Mouse (Mus musculus) spleen, embryonic (tissue): ENCODE results near the gene Rabgef1.

Source experiments
- CTCF ChIA-PET: fragments of 350-600 bp; sonication (Branson Sonifier 250); formaldehyde crosslinking; loops from one replicate; lab custom pipeline; 2022; lab: Charles Lee

Gene Rabgef1

DNA sequence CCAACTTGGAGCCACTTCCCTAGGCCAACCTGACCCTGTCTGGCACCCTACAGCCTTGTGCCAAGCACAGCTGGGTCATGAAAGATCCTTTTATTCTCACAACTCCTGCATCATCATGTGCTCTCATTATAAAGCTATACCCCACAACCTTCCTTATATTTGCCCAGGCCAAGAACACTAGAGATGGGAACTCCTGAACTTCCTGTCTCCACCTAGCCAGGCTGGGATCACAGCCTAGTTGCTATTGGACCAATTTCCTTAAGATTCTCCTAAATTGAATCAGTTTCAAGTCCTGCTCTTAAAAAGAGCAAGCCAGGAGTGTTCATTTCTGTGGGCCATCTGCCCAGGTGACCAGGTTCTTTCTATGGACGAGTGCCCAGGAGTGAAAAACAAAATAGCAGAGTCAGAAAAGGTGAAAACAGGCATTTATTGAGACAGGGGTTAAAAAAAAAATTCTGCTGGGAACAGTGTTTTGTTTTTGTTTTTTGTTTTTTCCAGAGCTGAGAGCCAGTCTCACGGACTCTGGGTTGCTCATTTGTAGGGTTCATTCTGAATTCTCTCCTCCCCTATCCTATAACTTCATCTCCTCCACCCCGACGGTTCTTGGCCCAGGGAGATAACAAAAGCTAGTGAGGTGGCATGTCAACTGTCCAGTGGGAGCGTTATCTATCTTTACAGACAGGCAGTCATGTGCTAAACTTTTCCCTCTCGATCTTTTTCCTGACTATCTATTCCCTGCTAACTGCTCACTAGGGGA is 754 bp upstream of the Rabgef1 start:
- CTCF ChIA-PET = interaction anchor here (0.6 to 1.0 kb wide), 2 partner anchors 384 to 391 kb away, joined by 4 to 5 read pairs; partner anchors contain the start of gene Psph

DNA sequence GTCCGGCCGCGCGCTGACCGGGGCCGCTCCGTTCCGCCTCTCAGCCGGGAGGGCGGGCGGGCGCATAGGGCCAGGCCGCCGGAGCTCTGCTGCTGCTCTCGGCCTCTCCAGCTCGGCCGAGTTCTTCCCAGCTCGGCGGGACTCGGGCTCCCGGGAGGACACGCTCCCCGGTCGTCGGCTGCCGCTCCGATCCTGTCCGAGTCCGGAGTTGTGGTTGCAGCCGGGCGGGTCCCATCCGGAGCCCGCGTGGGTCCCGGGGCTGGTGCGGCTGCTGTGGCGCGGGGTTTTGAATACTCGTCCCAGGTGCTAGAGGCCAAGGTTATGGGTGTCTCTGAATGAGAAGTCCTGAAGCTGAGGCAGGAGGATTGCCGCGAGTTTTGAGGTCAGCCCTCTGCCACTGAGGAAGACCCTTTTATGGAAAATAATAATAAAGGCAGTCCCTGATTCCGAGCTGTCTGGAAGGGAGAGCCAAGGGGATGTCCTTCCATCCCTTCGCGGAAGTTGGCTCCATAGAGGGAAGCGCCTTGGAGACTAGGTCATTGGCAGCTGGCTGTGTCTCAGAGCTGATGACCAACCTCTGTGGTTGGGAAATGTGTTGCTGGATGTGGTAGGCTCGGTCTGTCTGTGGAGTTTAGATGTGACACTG is 481 bp downstream of the Rabgef1 start:
- CTCF ChIA-PET = no interaction called here

DNA sequence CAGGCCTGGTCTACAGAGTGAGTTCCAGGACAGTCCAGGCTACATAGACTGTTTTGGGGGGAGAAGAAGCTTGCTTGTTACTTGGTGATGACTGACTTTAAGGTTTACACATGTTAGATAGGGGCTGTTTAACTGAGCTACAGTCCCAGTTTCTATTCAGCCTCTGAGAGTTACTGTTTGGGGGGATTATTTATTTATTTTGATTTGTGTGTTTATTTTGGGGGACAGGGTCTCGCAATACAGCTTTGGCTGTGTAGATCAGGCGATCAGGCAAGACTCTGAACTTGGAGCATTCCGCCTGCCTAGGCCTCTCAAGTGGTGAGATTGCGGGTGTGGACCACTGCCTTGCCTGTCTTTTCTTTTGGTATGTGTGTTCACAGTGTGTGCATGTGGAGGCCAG is 1.4 kb downstream of the Rabgef1 start:
- CTCF ChIA-PET = interaction anchor here (0.5 kb wide), 1 partner anchor 146 kb away, joined by 4 read pairs; no protein-coding TSS in a partner anchor

DNA sequence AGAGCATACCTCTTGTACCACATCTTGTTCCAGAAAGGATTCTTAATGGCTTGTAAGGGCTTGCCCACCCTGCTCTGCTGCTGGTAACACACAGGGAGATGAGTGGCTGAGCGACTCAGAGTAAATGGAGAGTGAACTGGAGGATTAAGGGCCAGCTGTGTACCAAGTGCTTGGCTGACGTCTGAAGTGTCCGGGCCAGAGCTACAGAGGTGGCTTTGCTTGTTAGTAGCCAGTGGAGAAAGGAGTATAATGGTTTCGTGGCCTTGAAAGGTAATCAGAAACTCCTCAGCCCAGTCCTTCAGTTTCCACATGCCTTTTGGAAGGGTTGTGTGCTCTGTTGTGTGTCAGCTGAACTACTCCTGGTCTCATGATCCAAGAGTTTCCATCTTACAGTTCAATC is 6.3 kb downstream of the Rabgef1 start:
- CTCF ChIA-PET = no interaction called here

DNA sequence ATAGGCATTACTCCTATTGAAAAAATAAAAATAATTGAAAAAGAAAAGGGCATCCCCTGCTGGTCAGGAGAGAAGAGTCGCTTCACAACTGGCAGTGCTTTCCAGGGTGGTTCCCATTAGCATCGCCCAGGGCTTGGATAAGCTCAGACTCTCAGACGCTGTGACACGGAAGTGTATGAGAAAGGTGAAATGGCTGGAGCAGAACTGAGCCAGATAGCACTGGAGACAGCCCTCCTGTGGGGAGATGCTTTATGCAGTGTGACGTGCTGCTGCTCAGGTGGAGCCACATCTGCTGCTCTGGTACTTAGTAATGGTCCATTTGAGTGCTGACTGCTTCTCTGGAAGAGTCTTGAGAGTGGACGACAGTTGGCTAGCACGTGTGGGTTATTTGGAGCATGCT is 8.8 kb downstream of the Rabgef1 start:
- CTCF ChIA-PET = no interaction called here

DNA sequence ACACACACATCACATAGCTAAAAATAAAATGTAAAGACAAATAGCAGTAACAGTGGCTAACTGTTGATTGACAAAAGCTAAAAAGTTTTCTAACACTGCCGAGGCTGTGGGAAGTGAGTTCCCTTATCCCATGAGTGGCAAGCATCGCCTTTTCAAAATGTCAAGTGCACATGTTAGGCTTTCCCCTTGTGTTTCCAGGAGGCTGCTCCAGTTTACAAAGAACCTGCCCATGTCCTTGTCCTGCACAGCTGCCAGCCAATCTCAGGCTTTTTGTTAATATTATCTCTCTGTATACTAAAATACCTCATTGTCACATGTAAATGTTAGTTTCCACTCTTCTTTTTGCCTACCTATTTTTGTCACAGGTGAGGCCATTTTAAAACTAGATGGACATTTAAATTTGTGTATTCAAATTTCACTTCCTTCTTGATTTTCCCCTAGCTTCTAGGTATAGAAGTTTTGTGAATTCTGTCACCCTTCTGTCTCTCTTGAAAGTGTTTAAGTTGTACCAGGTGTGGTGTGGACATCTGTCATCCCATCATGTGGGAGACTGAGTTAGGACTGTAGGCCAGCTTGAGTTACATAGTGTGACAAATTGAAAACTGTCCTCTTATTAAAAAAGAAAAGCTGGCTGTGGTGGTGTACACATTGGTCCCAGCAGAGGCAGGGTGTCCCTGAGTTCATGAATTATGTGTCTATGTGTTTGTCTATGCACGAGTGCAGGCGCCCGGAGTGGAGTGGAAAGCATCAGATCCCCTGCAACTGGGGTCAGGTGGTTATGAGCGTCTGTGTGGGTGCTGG is 10.3 kb downstream of the Rabgef1 start:
- CTCF ChIA-PET = no interaction called here

DNA sequence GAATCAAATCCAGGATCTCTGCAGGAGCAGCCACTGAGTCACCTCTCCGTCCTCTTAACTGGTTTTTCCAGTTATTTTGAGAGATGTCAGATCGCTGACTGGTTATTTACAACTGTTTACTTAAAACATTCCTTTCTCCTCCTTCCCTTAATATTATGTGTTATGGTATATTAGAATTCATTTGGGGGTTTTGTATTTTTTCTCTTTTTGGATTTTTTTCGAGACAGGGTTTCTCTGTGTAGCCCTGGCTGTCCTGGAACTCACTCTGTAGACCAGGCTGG is 10.9 kb downstream of the Rabgef1 start:
- CTCF ChIA-PET = no interaction called here

DNA sequence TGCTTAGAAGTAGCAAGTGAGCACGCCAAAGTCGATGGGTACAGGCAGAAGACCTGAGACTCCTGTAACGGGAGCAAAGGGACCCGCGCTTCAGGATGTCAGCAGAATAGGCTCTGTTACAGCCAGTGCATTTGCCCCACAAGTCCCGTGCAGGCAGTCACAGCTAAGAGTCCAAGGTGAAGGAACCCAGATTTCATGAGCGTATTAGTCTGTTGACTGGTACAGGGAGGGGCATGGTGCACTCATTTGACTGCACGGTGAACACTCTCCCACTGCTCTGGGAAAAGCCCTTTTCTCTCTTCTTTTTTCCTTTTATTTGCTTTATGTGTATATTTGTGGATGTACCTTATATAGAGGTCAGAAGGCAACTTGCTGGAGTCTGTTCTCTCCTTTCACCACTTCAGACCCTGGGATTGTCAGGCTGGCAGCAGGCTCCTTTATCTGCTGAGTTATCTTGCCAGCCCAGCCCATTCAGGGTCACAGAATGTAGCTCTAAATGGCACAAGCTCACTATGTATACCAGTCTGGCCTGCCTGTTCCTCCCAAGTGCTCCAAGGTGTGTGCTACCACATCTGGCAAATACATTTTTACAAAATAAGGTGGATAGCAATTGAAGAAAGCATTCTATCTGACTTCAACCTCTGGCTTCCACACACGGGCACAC is 12.7 kb downstream of the Rabgef1 start:
- CTCF ChIA-PET = no interaction called here

DNA sequence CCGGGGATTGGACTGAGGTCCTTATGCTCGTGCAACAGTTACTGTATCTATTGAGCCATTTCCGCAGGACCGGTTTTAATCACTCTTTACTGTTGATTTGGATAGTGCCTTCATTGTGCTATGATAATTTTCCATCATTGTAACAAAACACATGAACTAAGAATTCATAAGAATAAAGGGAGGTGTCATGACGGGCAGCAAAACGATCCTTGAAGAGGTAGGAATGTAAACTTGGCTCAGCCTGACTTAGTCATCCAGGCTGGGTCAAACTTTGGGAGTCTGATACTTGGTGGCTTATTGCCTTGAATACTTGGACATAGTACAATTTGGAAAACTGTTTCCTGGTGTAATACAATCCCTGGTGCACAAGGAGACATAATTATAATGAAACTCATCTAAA is 13.7 kb downstream of the Rabgef1 start:
- CTCF ChIA-PET = no interaction called here

DNA sequence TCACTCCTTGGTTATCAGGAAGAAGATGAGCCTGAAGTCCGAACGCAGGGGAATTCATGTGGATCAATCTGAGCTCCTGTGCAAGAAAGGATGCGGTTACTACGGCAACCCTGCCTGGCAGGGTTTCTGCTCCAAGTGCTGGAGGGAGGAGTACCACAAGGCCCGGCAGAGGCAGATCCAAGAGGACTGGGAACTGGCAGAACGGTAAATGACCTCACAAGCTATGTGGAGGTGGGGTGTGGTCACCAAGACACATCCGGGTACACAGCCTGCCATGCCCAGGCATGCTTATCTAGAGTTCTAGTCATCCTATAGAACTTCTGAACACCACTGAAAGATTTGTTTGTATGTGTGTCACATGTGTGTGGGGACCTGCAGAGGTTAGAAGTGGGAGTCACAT is 15.8 kb downstream of the Rabgef1 start:
- CTCF ChIA-PET = no interaction called here

DNA sequence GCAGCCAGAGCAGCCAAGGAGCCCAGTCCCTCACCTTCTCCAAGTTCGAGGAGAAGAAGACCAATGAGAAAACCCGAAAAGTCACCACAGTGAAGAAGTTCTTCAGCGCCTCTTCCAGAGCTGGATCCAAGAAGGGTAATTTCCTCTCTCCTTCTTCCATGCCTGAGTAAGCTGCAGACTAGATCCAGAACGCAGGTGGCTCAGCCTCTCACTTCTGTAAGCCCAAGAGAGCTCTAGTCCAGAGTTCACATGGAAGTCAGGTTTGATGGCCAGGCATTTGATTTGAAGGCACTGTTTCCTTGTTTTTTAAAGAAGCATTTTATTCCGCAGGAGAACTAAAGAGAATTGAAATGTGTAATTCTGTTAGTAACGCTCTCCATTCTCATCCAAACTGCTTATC is 19.3 kb downstream of the Rabgef1 start:
- CTCF ChIA-PET = no interaction called here

DNA sequence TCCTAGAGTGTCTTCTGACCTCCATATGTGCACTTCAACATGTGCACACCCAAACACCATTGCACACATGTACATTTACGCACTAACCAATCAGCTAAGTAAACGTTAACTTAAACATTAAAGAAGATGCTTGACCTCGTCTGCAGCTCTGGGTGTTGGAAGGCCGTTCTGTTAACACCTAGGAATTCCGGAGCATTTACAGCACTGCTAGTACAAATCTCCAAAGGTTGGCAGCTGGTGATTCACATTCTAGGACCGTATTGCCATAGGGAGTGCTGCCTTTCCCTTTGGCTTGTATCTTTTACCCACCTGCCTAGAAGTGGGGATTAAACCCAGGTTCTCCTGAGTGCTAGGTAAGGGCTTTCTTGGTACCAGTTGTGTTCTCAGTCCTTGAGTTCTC is 20.3 kb downstream of the Rabgef1 start:
- CTCF ChIA-PET = no interaction called here

DNA sequence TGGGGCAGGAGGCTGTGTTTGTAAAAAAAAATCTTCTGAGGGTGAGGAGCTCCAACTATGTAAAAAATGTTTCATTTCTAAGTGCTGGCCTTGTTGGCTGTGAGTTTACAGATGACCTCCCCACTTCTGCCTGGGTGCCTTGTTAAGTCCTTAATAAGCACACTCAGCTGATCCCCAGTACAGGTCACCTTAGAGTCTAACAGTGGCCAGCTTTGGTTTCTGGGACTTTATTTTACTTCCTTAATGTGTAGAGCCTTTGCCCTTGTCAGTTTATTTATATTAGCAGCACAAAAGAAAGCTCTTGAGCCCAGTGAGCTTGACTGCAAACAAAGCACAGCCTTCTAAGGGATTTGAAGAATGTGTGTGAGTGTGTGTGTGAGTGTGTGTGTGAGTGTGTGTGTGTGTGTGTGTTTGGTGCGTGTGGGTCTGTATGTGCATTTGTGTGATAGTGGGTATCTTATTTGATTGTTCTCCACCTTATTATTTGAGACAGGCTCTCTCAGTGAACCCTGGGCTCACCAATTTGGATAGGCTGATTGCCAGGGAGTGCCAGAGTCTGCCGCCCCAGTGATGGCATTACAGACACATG is 20.9 kb downstream of the Rabgef1 start:
- CTCF ChIA-PET = no interaction called here

DNA sequence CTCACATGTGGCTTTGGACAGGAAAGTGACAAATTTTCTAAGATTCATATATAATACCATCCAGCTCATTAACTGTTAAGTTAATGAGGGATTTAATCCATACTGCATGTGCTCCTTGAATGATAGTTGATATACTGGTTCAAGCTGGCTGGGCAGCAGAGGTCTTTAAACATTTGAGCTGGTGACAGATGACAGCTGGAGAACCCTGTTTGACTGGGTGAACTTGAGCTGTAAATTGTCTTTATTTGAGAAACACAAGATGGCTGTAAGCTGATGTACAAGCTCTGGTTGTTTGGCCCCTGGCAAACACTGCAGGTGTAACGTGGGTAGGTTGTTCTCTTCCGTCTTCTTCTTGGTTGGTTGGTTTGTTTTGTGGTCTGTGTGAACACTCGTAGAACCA is 22.2 kb downstream of the Rabgef1 start:
- CTCF ChIA-PET = no interaction called here

DNA sequence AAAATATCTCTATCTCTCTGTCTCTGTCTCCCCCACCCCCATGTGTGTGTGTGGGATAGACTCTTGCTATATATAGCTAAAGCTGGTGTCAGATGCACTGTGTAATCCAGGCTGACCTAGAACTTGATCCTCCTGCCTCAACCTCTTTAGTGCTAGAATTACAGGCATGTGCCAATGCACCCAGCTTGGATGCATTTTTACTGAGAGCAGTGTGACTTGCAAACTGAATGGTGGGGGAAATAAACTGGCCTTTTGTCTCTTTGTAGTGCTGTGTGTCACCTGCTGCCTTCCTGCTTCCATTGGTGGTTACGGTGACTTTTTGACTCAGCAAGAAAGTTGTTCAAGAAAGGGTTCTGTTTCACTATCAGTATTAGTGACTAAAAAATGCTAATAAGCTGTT is 24.7 kb downstream of the Rabgef1 start:
- CTCF ChIA-PET = interaction anchor here (0.9 kb wide), 1 partner anchor 22 kb away, joined by 3 read pairs; no protein-coding TSS in a partner anchor

DNA sequence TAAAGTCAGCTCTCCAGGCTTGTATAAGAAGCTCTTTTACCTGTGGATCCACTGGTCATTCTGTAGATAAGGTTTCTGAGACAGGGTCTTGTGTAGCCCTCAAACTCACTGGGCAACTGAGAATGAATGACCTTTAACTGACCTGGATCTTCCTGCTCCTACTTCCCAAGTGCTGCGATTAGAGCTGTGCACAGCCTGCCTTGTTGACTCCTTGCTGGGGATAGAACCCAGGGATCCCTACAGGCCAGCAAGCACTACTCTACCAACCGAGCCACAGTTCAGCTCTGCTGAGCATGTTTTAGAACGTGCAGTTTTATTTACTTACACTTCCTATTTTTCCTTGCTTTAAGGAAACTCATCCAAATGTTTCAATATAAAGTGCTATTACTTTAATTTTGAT is 25.9 kb downstream of the Rabgef1 start:
- CTCF ChIA-PET = no interaction called here

DNA sequence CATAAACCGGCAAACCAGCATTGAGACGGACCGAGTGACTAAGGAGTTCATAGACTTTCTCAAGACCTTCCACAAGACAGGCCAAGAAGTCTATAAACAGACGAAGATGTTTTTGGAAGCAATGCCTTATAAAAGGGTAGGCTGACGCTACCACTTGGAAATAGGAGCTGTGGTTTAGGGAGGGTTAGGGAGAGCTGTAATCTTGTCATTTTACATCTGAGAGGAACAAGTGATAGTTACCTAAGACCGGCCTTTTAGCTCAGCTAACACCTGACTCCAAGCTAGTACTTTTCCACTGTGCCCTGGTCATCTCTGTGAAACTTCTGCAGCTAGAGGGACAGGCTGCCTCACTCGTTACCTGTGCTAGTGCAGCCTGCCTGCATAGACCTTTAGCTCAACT is 26.4 kb downstream of the Rabgef1 start:
- CTCF ChIA-PET = no interaction called here

DNA sequence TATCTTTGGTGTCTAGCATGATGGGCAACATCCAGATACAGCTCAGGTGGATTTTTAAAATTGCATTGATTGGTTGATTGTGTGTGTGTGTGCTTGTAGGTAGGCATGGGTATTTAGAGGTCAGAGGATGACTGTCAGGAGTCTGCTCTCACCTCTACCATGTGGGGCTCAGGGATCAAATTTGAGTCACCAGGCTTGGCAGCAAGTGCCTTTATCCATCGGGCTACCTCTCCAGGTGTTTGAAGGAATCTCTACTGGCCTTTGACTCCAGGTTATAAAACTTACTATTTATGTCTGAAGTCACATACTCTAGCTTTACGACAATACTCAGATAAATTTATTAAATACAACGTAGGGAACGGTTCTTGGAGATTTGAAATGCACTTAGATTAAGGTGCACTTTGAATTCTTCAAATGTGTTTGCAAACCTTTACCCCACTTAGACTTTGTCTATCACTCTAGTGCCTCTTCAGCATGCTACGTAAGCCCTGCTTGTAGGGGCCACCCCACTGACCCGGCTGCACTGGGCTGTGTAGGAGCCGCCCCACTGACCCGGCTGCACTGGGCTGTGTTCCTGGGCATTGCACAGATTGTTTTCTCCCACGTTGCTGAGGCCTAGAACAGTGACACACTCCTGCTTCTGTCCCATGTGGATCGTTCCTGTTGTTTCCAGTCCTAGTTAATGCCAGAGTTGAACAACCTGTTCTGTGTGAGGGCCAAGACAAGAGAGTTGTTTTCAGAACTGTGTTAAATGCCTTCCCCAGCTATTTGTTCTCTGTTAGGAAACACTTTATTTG is 28.8 kb downstream of the Rabgef1 start:
- CTCF ChIA-PET = no interaction called here

DNA sequence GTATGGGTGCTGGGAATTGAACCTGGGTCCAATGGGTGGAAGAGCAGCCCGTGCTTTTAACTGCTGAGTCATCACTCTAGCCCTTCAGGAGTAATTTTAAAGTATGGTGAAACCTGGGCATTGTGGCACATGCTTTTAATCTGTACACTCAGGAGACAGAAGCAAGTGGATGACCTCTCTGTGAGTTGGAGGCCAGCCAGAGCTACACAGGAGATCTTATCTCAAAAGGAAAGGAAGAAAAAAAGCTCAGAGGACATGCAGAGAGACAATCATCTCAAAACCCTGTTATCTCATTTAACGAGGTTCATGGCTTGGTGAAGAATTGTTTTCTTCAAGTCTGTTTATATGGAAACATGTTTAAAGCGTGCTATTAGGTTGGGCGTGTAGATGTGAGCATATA is 32.4 kb downstream of the Rabgef1 start:
- CTCF ChIA-PET = no interaction called here

DNA sequence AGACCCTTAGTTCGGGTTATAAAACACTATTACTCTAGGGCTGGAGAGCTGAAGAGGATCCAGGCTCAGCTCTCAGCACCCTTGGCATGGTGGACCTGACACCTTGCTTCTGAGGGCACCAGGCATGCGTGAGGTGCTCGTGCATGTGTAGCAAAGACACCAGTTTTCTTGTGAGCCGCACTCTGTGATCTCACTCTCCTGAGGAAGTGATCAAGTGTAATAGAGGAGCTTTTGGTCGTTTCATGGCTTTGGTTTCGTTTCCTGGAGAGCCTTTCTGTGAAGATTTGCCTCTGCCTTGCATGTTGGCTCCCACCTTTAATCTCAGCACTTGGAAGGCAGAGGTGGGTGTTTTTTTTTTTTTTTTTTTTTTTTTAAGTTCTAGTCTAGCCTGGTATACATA is 33.0 kb downstream of the Rabgef1 start:
- CTCF ChIA-PET = no interaction called here

DNA sequence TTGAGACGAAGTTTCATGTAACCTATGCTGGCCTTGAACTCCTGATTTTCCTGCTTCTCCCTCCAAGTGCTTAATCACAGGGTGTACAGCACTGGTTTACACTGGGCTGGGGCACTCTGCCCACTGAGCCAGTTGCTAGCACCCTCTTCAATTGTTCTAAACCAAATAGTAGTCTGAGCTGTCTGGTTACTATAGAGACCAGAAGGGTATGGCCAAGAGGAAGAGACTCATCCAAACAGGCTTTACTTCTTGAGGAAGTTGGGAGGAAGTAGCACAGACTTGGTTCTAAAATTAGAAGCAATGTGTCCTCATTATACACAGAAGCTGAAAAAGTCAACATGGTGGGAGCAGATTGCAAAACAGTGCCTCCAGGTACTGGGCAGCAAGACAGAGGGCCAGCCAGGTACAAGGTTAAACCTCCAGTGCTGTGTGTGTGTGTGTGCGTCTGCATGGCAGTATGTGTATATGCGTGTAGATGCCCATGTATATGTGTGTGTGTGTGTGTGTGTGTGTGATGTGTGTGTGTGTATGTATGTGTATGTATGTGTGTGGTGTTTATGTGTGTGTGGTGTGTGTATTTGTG is 33.9 kb downstream of the Rabgef1 start:
- CTCF ChIA-PET = no interaction called here
